10 mouse cellular contexts compared by ENCODE assay signal in the genomic region with DNA sequence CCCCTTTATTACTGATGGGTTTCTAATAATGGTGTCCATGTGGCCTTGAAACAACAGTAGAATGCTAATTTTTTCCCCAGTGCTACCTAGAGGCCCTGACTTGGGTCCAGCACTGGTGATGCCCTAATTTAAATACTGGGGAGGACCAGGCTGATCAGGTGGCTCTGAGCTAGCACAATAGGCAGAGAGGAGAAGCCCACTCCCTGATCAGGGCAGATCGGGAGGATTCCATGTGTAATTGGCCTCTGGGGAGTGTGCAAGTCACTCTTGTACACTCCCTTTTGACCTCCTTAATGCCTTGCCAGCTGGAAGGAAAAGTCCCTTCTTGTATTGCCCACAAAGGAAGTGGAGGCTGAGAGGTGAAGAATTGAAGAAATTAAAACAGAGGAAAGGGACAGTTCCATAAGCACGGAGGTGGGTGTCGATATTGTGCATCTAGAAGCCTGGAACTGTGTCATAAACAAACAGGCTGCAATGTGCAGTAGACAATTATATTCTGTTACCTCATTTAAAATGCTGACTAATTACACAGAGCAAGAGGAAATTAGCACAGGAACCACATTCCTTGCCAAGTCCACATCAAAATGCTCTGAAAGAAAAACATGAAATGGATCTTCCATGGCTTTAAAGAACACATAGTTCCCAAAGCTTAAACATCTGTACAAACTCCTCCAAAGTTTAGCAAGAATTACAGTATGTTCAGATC.
DNase-seq lines count a peak whose midpoint lies in the region; ATAC-seq lines count a peak whose summit lies in the region.
"Had no signal": no experiment of that assay in that cellular context is flagged by ENCODE, and none has a peak within 500 bp of the region (broad histone marks: within the 10 kb centered on the region; RNA-seq: fewer than 3 reads in every experiment).

No protein-coding gene starts in this region.

- H3K9ac ChIP-seq in forebrain, embryonic 16.5 days (replicated peaks; ENCODE audit: low read depth, low read length), result no peak overlapping the region
- no peak overlapping the region for H3K9ac ChIP-seq in midbrain, embryonic 14.5 days (replicated peaks; ENCODE audit: low read length)
- H3K9ac ChIP-seq: embryonic facial prominence, embryonic 15.5 days had no signal

- DNase-seq in frontal cortex, adult 2 months (ENCODE audit: extremely low spot score in 1 of 2, low spot score in 1 of 2), result peak; percentile 1 to 20
- no peak for DNase-seq in frontal cortex, postnatal 10 days (ENCODE audit: low spot score in 2 of 2)
- peak; percentile 2 for DNase-seq in lung, postnatal 36 days
- DNase-seq in lung, postnatal 4 days, result no peak
- peak; percentile 50 for DNase-seq in midbrain, embryonic 14.5 days
- no peak for DNase-seq in limb, embryonic 10.5 days (ENCODE audit: low spot score)
- DNase-seq in urinary bladder, adult 18-20 months (ENCODE audit: low spot score in 2 of 2), result no peak
- DNase-seq: B cell, adult 2 months had no signal

- H3K4me1 ChIP-seq in forebrain, embryonic 16.5 days (replicated peaks; ENCODE audit: control insufficient read depth, insufficient read depth, low read length), result peaks cover 5% of the 10 kb centered on the region
- peaks cover 5% of the 10 kb centered on the region; the same call in 1 of the 2 replicates for H3K4me1 ChIP-seq in midbrain, embryonic 14.5 days (ENCODE audit: control insufficient read depth, insufficient read depth, low read length)
- peaks cover 4% of the 10 kb centered on the region for H3K4me1 ChIP-seq in limb, embryonic 10.5 days
- H3K4me1 ChIP-seq: embryonic facial prominence, embryonic 15.5 days had no signal

- 19% methylated on average over 3 of the region's 3 CpGs for WGBS in forebrain, embryonic 16.5 days
- 54% methylated on average over 3 of the region's 3 CpGs for WGBS in midbrain, embryonic 14.5 days
- 71% methylated on average over 3 of the region's 3 CpGs for WGBS in limb, embryonic 10.5 days

- no peaks in the 10 kb centered on the region for H3K27me3 ChIP-seq in forebrain, embryonic 16.5 days (replicated peaks; ENCODE audit: control insufficient read depth, insufficient read depth, low read length)
- H3K27me3 ChIP-seq in midbrain, embryonic 14.5 days (ENCODE audit: control insufficient read depth, insufficient read depth, low read length), result no peaks in the 10 kb centered on the region
- H3K27me3 ChIP-seq in limb, embryonic 10.5 days (ENCODE audit: low read depth, poor library complexity, severe bottlenecking), result no peaks in the 10 kb centered on the region
- H3K27me3 ChIP-seq: embryonic facial prominence, embryonic 15.5 days had no signal

- no peaks in the 10 kb centered on the region for H3K9me3 ChIP-seq in forebrain, embryonic 16.5 days (ENCODE audit: control insufficient read depth, low read length)
- H3K9me3 ChIP-seq in midbrain, embryonic 14.5 days (ENCODE audit: control insufficient read depth, low read length), result no peaks in the 10 kb centered on the region
- H3K9me3 ChIP-seq in limb, embryonic 10.5 days (replicated peaks), result no peaks in the 10 kb centered on the region
- H3K9me3 ChIP-seq: embryonic facial prominence, embryonic 15.5 days had no signal

- peak; percentile 79 for ATAC-seq in forebrain, embryonic 16.5 days
- peak; percentile 83 for ATAC-seq in midbrain, embryonic 14.5 days (ENCODE audit: low FRiP score, low TSS enrichment)

- H3K4me2 ChIP-seq in forebrain, embryonic 16.5 days (ENCODE audit: low read length), result no peak overlapping the region
- no peak overlapping the region for H3K4me2 ChIP-seq in midbrain, embryonic 14.5 days (ENCODE audit: low read length)
- H3K4me2 ChIP-seq: embryonic facial prominence, embryonic 15.5 days had no signal

- no peaks in the 10 kb centered on the region for H3K36me3 ChIP-seq in forebrain, embryonic 16.5 days (ENCODE audit: control insufficient read depth, insufficient read depth)
- H3K36me3 ChIP-seq in midbrain, embryonic 14.5 days (ENCODE audit: control insufficient read depth, insufficient read depth, low read length), result no peaks in the 10 kb centered on the region
- H3K36me3 ChIP-seq in limb, embryonic 10.5 days, result no peaks in the 10 kb centered on the region
- H3K36me3 ChIP-seq: embryonic facial prominence, embryonic 15.5 days had no signal

- H3K27ac ChIP-seq in forebrain, embryonic 16.5 days (ENCODE audit: low read length), result peak overlapping the region; percentile 18; the same call in 1 of the 2 replicates
- H3K27ac ChIP-seq in midbrain, embryonic 14.5 days (replicated peaks; ENCODE audit: low read depth, low read length), result 0 out of 2 replicates have a peak overlapping the region, but pooled peaks have one; percentile 13
- H3K27ac ChIP-seq in limb, embryonic 10.5 days, result no peak overlapping the region
- H3K27ac ChIP-seq: embryonic facial prominence, embryonic 15.5 days had no signal

- no peak overlapping the region for H3K4me3 ChIP-seq in forebrain, embryonic 16.5 days (replicated peaks; ENCODE audit: low read length)
- no peak overlapping the region for H3K4me3 ChIP-seq in midbrain, embryonic 14.5 days (replicated peaks; ENCODE audit: low read depth, low read length)
- no peak overlapping the region for H3K4me3 ChIP-seq in limb, embryonic 10.5 days
- H3K4me3 ChIP-seq: embryonic facial prominence, embryonic 15.5 days had no signal

Comparison
In these comparisons a context has a peak if more than half of its experiments do, and no peak if none do; other contexts are left out.
1. DNase-seq: peak in frontal cortex, adult 2 months (2 of 2), lung, postnatal 36 days (single experiment) and midbrain, embryonic 14.5 days (single experiment); none in frontal cortex, postnatal 10 days (0 of 2), lung, postnatal 4 days (0 of 2), limb, embryonic 10.5 days (single experiment) and urinary bladder, adult 18-20 months (0 of 2).